Mouse (Mus musculus) heart, postnatal 0 days (tissue): Measurements from ENCODE around the gene Pkp4. TPM values are rescaled to one million over a fixed set of nuclear protein-coding genes. Genes with fewer than 3 reads are reported as not detected.

Experiments
- ATAC-seq: fragments of 200-750 bp; cut with Nextera tagmentation; 2 replicates; pipeline ENCODE4 v1.8.0; 2017; ENCODE audit warnings: low read depth, moderate number of reproducible peaks, moderate library complexity; ENCODE audit not compliant: insufficient read depth
- DNase-seq: peaks from one replicate; pipeline ENCODE4 v3.0.0-alpha.2; 2016; ENCODE audit warnings: low spot score
- H3K27ac ChIP-seq: fragments of 300-500 bp; sonication (generic); 2 replicates; pipeline ENCODE4 v1.5.1; 2014; ENCODE audit warnings: low read depth, mild to moderate bottlenecking
- H3K27me3 ChIP-seq: fragments of 300-500 bp; sonication (generic); 2 replicates; pipeline ENCODE4 v1.6.1; 2014; ENCODE audit warnings: low read length, mixed read lengths; ENCODE audit not compliant: control insufficient read depth, insufficient read depth
- H3K36me3 ChIP-seq: fragments of 300-500 bp; sonication (generic); replicated peaks from 2 replicates; pipeline ENCODE4 v1.6.1; 2014; ENCODE audit warnings: low read length, mixed read lengths; ENCODE audit not compliant: control insufficient read depth, insufficient read depth
- H3K4me1 ChIP-seq: fragments of 300-500 bp; sonication (generic); 2 replicates; pipeline ENCODE4 v1.6.1; 2014; ENCODE audit warnings: antibody characterized with exemption; ENCODE audit not compliant: control insufficient read depth, insufficient read depth
- H3K4me2 ChIP-seq: fragments of 300-500 bp; sonication (generic); 2 replicates; pipeline ENCODE4 v1.6.1; 2014; ENCODE audit warnings: low read depth, mild to moderate bottlenecking, low read length, moderate library complexity
- H3K4me3 ChIP-seq: fragments of 300-500 bp; sonication (generic); 2 replicates; pipeline ENCODE4 v1.5.1; 2014; ENCODE audit warnings: low read depth, low read length
- H3K9ac ChIP-seq: fragments of 300-500 bp; sonication (generic); replicated peaks from 2 replicates; pipeline ENCODE4 v1.6.1; 2014; ENCODE audit warnings: low read depth, low read length, mixed read lengths
- H3K9me3 ChIP-seq: fragments of 300-500 bp; sonication (generic); replicated peaks from 2 replicates; pipeline ENCODE4 v1.6.1; 2016; ENCODE audit warnings: low read length; ENCODE audit not compliant: control insufficient read depth
- CTCF ChIP-seq: IDR thresholded peaks from 2 replicates; pipeline ENCODE4 v1.5.1; 2016; ENCODE audit warnings: antibody characterized with exemption, control low read depth, low read depth
- EP300 ChIP-seq: IDR thresholded peaks from 2 replicates; pipeline ENCODE4 v1.6.1; 2016; ENCODE audit warnings: antibody characterized with exemption, low read depth
- WGBS: fragments of 180-500 bp; shearing (Covaris S2); extraction: QIAGEN DNeasy Blood & Tissue Kit; methylation state at CpG from one replicate; pipeline ENCODE4 v1.1.7; 2014; 5-methylcytosine and 5-hydroxymethylcytosine counted together
- polyA plus RNA-seq: library from polyadenylated mRNA; unstranded; fragments of >200 nt; fragmentation: Nextera tagmentation; extraction: Ambion mirVana; gene quantifications from 2 replicates; pipeline ENCODE4 v1.2.1, GENCODE M21; 2015
- total RNA-seq: library from RNA; depleted of rRNA; stranded (reverse); fragments of >200 nt; gene quantifications from 2 replicates; pipeline ENCODE4 v1.2.3, GENCODE M21; 2014; ENCODE audit warnings: low replicate concordance

The Pkp4 gene
- total and polyA plus RNA-seq, 2 experiments from 2014 or later: 36.1 to 232 TPM

- WGBS: 26% methylated on average over 5 of the region's 5 CpGs
These were observed 42.3 kb downstream of the Pkp4 start for GRCm38 (mm10) chr2:59202930-59203329.

GRCm38 (mm10) chr2:59203627-59204425, 43.2 kb downstream of the Pkp4 start:
- no peaks in the 10 kb centered on the region for H3K27me3 ChIP-seq
- H3K36me3 ChIP-seq: no peaks in the 10 kb centered on the region
- 56% methylated on average over 3 of the region's 3 CpGs for WGBS
- no peak overlapping the region for H3K4me2 ChIP-seq
- DNase-seq (no peak), ATAC-seq (no peak)
- peaks cover 66% of the 10 kb centered on the region for H3K4me1 ChIP-seq
- H3K27ac ChIP-seq: peak overlapping the region; percentile 59
- H3K9ac ChIP-seq: no peak overlapping the region
- no peak overlapping the region for H3K4me3 ChIP-seq
- no peaks in the 10 kb centered on the region for H3K9me3 ChIP-seq
- TF ChIP-seq CTCF (no peak), EP300 (no peak)

More at GRCm38 (mm10) chr2:59202930-59203329, 42.3 kb downstream of the Pkp4 start:
- Histone ChIP-seq H3K27ac (peak overlapping the region; percentile 59), H3K36me3 (no peaks in the 10 kb centered on the region), H3K9ac (no peak overlapping the region), H3K4me2 (peak overlapping the region; percentile 21; the same call in 1 of the 2 replicates), H3K4me1 (peaks cover 60% of the 10 kb centered on the region), H3K9me3 (no peaks in the 10 kb centered on the region), H3K27me3 (no peaks in the 10 kb centered on the region), H3K4me3 (no peak overlapping the region)
- DNase-seq (peak; percentile 49), ATAC-seq (0 out of 2 replicates have a peak, but pooled peaks have one; percentile 1)
- TF ChIP-seq EP300 (no peak), CTCF (no peak)

GRCm38 (mm10) chr2:59205092-59205491, 44.4 kb downstream of the Pkp4 start:
- DNase-seq (no peak), ATAC-seq (no peak)
- H3K4me3 ChIP-seq: no peak overlapping the region
- no peaks in the 10 kb centered on the region for H3K36me3 ChIP-seq
- H3K9ac ChIP-seq: no peak overlapping the region
- no peak overlapping the region for H3K4me2 ChIP-seq
- no peak overlapping the region for H3K27ac ChIP-seq
- TF ChIP-seq EP300 (no peak), CTCF (no peak)
- peaks cover 66% of the 10 kb centered on the region for H3K4me1 ChIP-seq
- no peaks in the 10 kb centered on the region for H3K27me3 ChIP-seq
- no peaks in the 10 kb centered on the region for H3K9me3 ChIP-seq
- WGBS: 75% methylated on average over 9 of the region's 9 CpGs

- no peak overlapping the region for H3K4me3 ChIP-seq
- peak overlapping the region; percentile 93 for H3K27ac ChIP-seq
- no peak for DNase-seq
- no peak overlapping the region for H3K4me2 ChIP-seq
- no peak overlapping the region for H3K9ac ChIP-seq
- TF ChIP-seq EP300 (no peak), CTCF (no peak)
- WGBS: 58% methylated on average over 2 of the region's 2 CpGs
- H3K9me3 ChIP-seq: no peaks in the 10 kb centered on the region
- no peaks in the 10 kb centered on the region for H3K27me3 ChIP-seq
- peaks cover 66% of the 10 kb centered on the region for H3K4me1 ChIP-seq
- no peak for ATAC-seq
- H3K36me3 ChIP-seq: no peaks in the 10 kb centered on the region; the same call in 1 of the 2 replicates
These were observed 45.5 kb downstream of the Pkp4 start for GRCm38 (mm10) chr2:59206190-59206589.

GRCm38 (mm10) chr2:59207240-59207639, 46.6 kb downstream of the Pkp4 start:
- ATAC-seq: peak; percentile 90
- Histone ChIP-seq H3K4me2 (peak overlapping the region; percentile 43), H3K27me3 (no peaks in the 10 kb centered on the region), H3K27ac (peak overlapping the region; percentile 93), H3K4me1 (peaks cover 66% of the 10 kb centered on the region), H3K9ac (no peak overlapping the region; the same call in 1 of the 2 replicates), H3K4me3 (peak overlapping the region; percentile 21; the same call in 1 of the 2 replicates), H3K36me3 (no peaks in the 10 kb centered on the region; the same call in 1 of the 2 replicates), H3K9me3 (no peaks in the 10 kb centered on the region)
- TF ChIP-seq EP300 (peak; percentile 88), CTCF (no peak)
- 2% methylated on average over 4 of the region's 4 CpGs for WGBS
- DNase-seq: peak; percentile 90
